Comparison of ENCODE assay signal across 12 mouse cellular contexts in the genomic region with DNA sequence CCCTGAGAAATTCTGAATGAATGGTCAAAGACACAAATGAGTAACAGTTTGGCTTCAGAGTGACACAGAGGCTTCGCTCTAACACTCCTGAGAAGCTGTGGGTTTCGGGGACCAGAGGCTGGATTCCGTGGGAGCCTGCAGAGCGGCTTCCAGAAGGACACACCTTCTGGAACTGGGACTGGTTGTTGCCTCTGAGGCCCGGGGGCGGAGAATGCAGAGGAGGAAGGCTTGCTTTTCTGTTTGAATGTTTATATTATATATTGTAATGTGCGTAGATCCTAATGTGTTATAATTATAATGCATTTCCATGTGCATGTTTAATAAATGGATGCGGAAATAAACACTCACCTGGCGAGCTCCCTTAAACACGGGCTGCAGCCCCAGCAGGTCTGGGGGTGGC. TPM values are rescaled to one million over a fixed set of nuclear protein-coding genes. Genes with fewer than 3 reads are reported as not detected.
DNase-seq lines count a peak whose midpoint lies in the region; ATAC-seq and TF ChIP-seq lines count a peak whose summit lies in the region.
"Had no signal": no experiment of that assay in that cellular context is flagged by ENCODE, and none has a peak within 500 bp of the region (broad histone marks: within the 10 kb centered on the region; RNA-seq: fewer than 3 reads in every experiment).

No protein-coding gene starts in this region.

- no peak for ATAC-seq in heart, embryonic 14.5 days (ENCODE audit: insufficient number of reproducible peaks, insufficient read depth, low FRiP score, low read depth)
- ATAC-seq in limb, embryonic 13.5 days (ENCODE audit: low FRiP score, low read depth) = no peak
- no peak for ATAC-seq in stomach, postnatal 0 days (ENCODE audit: low FRiP score, low TSS enrichment)

- TF ChIP-seq CTCF in stomach, postnatal 0 days (IDR thresholded peaks at IDR 0.05; ENCODE audit: low read depth) = no peak

- no peaks in the 10 kb centered on the region for H3K27me3 ChIP-seq in heart, embryonic 14.5 days (ENCODE audit: control insufficient read depth, insufficient read depth, low read length)
- H3K27me3 ChIP-seq in limb, embryonic 13.5 days = peaks cover 7% of the 10 kb centered on the region
- no peaks in the 10 kb centered on the region for H3K27me3 ChIP-seq in stomach, postnatal 0 days (ENCODE audit: control insufficient read depth, insufficient read depth, low read length)

- intact Hi-C loops in heart, postnatal 10 days (cut with DNase I) = loop anchor here (10.0 kb wide), 1 partner anchor 134 kb away; a partner anchor contains a TSS

- H3K4me3 ChIP-seq in heart, embryonic 14.5 days (ENCODE audit: control insufficient read depth in 1 of 2, insufficient read depth in 1 of 2, low read depth in 1 of 2, low read length in 2 of 2) = peak overlapping the region in 1 of 2 experiments; percentile 15; a peak in 1 of 4 replicates
- H3K4me3 ChIP-seq in limb, embryonic 13.5 days = peak overlapping the region; percentile 31; the same call in 1 of the 2 replicates
- H3K4me3 ChIP-seq in stomach, postnatal 0 days (ENCODE audit: low read depth, low read length) = no peak overlapping the region
- H3K4me3 ChIP-seq: erythroblast, embryonic 14.5 days had no signal

- H3K9me3 ChIP-seq in heart, embryonic 14.5 days (ENCODE audit: control insufficient read depth, low read length) = peaks cover 4% of the 10 kb centered on the region; the same call in 1 of the 2 replicates
- no peaks in the 10 kb centered on the region for H3K9me3 ChIP-seq in limb, embryonic 13.5 days
- H3K9me3 ChIP-seq in stomach, postnatal 0 days (ENCODE audit: control insufficient read depth, low read length) = no peaks in the 10 kb centered on the region

- no peak overlapping the region for H3K9ac ChIP-seq in heart, embryonic 14.5 days (ENCODE audit: low read length)
- H3K9ac ChIP-seq in limb, embryonic 13.5 days = peak overlapping the region; percentile 19; the same call in 1 of the 2 replicates
- H3K9ac ChIP-seq in stomach, postnatal 0 days (ENCODE audit: low read length) = no peak overlapping the region

- H3K36me3 ChIP-seq in heart, embryonic 14.5 days (ENCODE audit: control insufficient read depth, insufficient read depth, low read length) = no peaks in the 10 kb centered on the region
- H3K36me3 ChIP-seq in limb, embryonic 13.5 days = no peaks in the 10 kb centered on the region
- H3K36me3 ChIP-seq in stomach, postnatal 0 days (ENCODE audit: control insufficient read depth, insufficient read depth, low read length) = no peaks in the 10 kb centered on the region

- H3K27ac ChIP-seq in heart, embryonic 14.5 days (replicated peaks in 1 of 2; ENCODE audit: control insufficient read depth in 1 of 2, insufficient read depth in 1 of 2, low read depth in 2 of 2, low read length in 2 of 2) = no peak overlapping the region
- no peak overlapping the region for H3K27ac ChIP-seq in limb, embryonic 13.5 days
- no peak overlapping the region for H3K27ac ChIP-seq in stomach, postnatal 0 days (replicated peaks)

- peaks cover 0 to 4% of the 10 kb centered on the region in 2 experiments; a peak in 1 of 4 replicates for H3K4me1 ChIP-seq in heart, embryonic 14.5 days (ENCODE audit: control insufficient read depth in 2 of 2, insufficient read depth in 2 of 2, low read length in 2 of 2)
- peaks cover 9% of the 10 kb centered on the region for H3K4me1 ChIP-seq in limb, embryonic 13.5 days
- no peaks in the 10 kb centered on the region for H3K4me1 ChIP-seq in stomach, postnatal 0 days (replicated peaks; ENCODE audit: control insufficient read depth, insufficient read depth)

- WGBS in heart, embryonic 14.5 days = 49% methylated on average over 10 of the region's 10 CpGs
- 45% methylated on average over 10 of the region's 10 CpGs for WGBS in limb, embryonic 13.5 days
- WGBS in stomach, postnatal 0 days = 41% methylated on average over 10 of the region's 10 CpGs

- no peak for TF ChIP-seq EP300 in stomach, postnatal 0 days (optimal IDR thresholded peaks at IDR 0.05)

- no peak for DNase-seq in heart, postnatal 10 days
- peak; percentile 56 for DNase-seq in right cerebral cortex, postnatal 25 days
- DNase-seq in right cerebral cortex, postnatal 10 days (ENCODE audit: low spot score in 2 of 2) = no peak
- no peak for DNase-seq in stomach, postnatal 0 days (ENCODE audit: low spot score)
- no peak for DNase-seq in cerebellum, adult 8-10 months
- DNase-seq in cerebellum, adult 9-11 months = no peak
- DNase-seq: thymus, adult 18-20 months had no signal

- peak overlapping the region; percentile 36 for H3K4me2 ChIP-seq in heart, embryonic 14.5 days (ENCODE audit: low read length)
- peak overlapping the region; percentile 55 for H3K4me2 ChIP-seq in limb, embryonic 13.5 days (replicated peaks)
- peak overlapping the region; percentile 23; the same call in 1 of the 2 replicates for H3K4me2 ChIP-seq in stomach, postnatal 0 days (replicated peaks; ENCODE audit: low read depth)

RNA-seq across cellular contexts. Expression of a gene that starts 15.7 kb away (rescaled TPM):
- 83.0 and 95.1 TPM in 2 replicates for polyA plus RNA-seq in heart, embryonic 14.5 days (2014; fragmentation: Nextera tagmentation; extraction: Ambion mirVana)
- total RNA-seq in heart, postnatal 10 days (2021) = 10 to 100 TPM; 79.6 to 81.4 TPM
- polyA plus RNA-seq in limb, embryonic 13.5 days (2015; fragmentation: Nextera tagmentation; extraction: Ambion mirVana) = 109 and 116 TPM in 2 replicates
- polyA plus RNA-seq in stomach, postnatal 0 days (2015; fragmentation: Nextera tagmentation; extraction: Ambion mirVana) = 44.8 and 50.8 TPM in 2 replicates

RNA-seq across cellular contexts. Expression of a gene that starts 33.9 kb away (rescaled TPM):
- 0.20 TPM in 1 of 2 replicates, not detected in the other for polyA plus RNA-seq in heart, embryonic 14.5 days (2014; fragmentation: Nextera tagmentation; extraction: Ambion mirVana)
- under 1 TPM; 0.27 to 0.31 TPM for total RNA-seq in heart, postnatal 10 days (2021)
- not detected in 2 replicates for polyA plus RNA-seq in limb, embryonic 13.5 days (2015; fragmentation: Nextera tagmentation; extraction: Ambion mirVana)
- polyA plus RNA-seq in stomach, postnatal 0 days (2015; fragmentation: Nextera tagmentation; extraction: Ambion mirVana) = not detected in 2 replicates
- total RNA-seq: hematopoietic stem cell, adult 5-6 weeks; megakaryocyte, adult 5-6 weeks had no signal
- polyA plus RNA-seq: erythroblast, embryonic 14.5 days had no signal

RNA-seq across cellular contexts. Expression of a gene that starts 45.1 kb away (rescaled TPM):
- 42.2 and 54.1 TPM in 2 replicates for polyA plus RNA-seq in heart, embryonic 14.5 days (2014; fragmentation: Nextera tagmentation; extraction: Ambion mirVana)
- total RNA-seq in heart, postnatal 10 days (2021) = 10 to 100 TPM; 21.4 to 24.2 TPM
- 123 and 133 TPM in 2 replicates for polyA plus RNA-seq in limb, embryonic 13.5 days (2015; fragmentation: Nextera tagmentation; extraction: Ambion mirVana)
- polyA plus RNA-seq in stomach, postnatal 0 days (2015; fragmentation: Nextera tagmentation; extraction: Ambion mirVana) = 65.8 and 81.7 TPM in 2 replicates
- total RNA-seq: hematopoietic stem cell, adult 5-6 weeks; megakaryocyte, adult 5-6 weeks had no signal
- polyA plus RNA-seq: erythroblast, embryonic 14.5 days had no signal
